ENCODE assay signal across 8 mouse cellular contexts in the genomic region with DNA sequence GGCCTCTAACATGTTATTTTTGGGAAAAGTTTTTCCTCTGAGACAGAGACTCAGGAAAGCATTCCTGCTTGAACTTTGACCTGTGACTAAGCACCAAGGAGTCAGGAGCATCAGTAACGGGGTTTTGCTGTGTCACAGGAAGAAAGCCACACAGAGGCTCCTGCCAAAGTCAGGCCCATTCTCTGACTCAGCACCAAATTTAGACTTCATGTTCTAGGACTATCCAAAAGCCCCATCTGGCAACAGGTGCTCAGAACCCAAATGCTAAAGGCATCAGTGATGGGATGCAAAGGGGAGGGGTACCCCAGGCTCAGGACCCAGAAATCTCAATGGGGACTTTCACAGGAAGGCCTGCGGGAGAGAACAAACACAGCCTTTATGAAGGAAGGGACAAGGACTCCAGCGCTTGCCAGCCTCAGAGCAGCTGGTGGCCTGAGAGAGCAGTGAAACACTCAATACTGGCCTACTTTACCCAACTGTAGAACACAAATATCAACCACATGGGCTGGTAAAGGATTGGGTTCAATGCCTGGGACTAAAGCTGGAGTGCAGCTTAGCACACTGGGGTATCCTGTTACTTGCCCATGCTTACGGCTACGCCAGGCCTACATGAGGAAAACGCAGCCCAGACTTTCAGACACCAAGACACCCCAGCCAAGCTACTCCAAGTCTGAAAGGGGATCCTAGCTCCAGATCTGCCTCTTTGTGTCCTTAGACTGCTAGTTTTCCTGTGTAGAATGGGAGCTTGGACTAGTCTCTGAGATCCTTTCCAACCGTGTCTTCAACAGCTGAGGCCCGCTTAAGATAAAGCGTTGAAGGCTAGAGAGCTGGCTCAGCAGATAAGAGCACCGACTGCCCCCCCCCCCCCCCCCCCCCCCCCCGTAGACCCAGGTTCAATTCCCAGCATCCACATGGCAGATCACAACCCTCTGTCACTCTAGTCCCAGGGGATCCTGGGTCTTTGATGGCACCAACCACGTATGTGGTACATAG. TPM values are rescaled to one million over a fixed set of nuclear protein-coding genes. Genes with fewer than 3 reads are reported as not detected.
DNase-seq lines count a peak whose midpoint lies in the region; ATAC-seq lines count a peak whose summit lies in the region.

No protein-coding gene starts in this region.

- no peak overlapping the region for H3K4me2 ChIP-seq in hindbrain, embryonic 14.5 days (replicated peaks)
- H3K4me2 ChIP-seq in embryonic facial prominence, embryonic 15.5 days (replicated peaks): no peak overlapping the region

- 0 out of 2 replicates have a peak, but pooled peaks cover 3% of the 10 kb centered on the region for H3K36me3 ChIP-seq in hindbrain, embryonic 10.5 days
- H3K36me3 ChIP-seq in hindbrain, embryonic 14.5 days (replicated peaks; ENCODE audit: control insufficient read depth, insufficient read depth): no peaks in the 10 kb centered on the region; the same call in 1 of the 2 replicates
- no peaks in the 10 kb centered on the region for H3K36me3 ChIP-seq in embryonic facial prominence, embryonic 15.5 days

- ATAC-seq in hindbrain, embryonic 14.5 days (ENCODE audit: low FRiP score): no peak
- ATAC-seq in embryonic facial prominence, embryonic 15.5 days (ENCODE audit: insufficient number of reproducible peaks, low FRiP score, low TSS enrichment, low read depth): peak; percentile 26; the same call in 1 of the 2 replicates
- ATAC-seq in erythroid progenitor cell, adult 5-6 weeks (replicated peaks; ENCODE audit: low FRiP score, poor library complexity, severe bottlenecking): no peak

- H3K27ac ChIP-seq in hindbrain, embryonic 10.5 days: peak overlapping the region; percentile 24
- no peak overlapping the region for H3K27ac ChIP-seq in hindbrain, embryonic 14.5 days
- 0 out of 2 replicates have a peak overlapping the region, but pooled peaks have one; percentile 17 for H3K27ac ChIP-seq in embryonic facial prominence, embryonic 15.5 days (replicated peaks)

- H3K9ac ChIP-seq in hindbrain, embryonic 14.5 days: no peak overlapping the region
- H3K9ac ChIP-seq in embryonic facial prominence, embryonic 15.5 days: no peak overlapping the region

- WGBS in hindbrain, embryonic 10.5 days: 61% methylated on average over 12 of the region's 12 CpGs
- WGBS in hindbrain, embryonic 14.5 days: 70% methylated on average over 11 of the region's 12 CpGs
- 47% methylated on average over 11 of the region's 12 CpGs for WGBS in embryonic facial prominence, embryonic 15.5 days

- H3K27me3 ChIP-seq in hindbrain, embryonic 10.5 days (ENCODE audit: insufficient read depth, poor library complexity, severe bottlenecking): no peaks in the 10 kb centered on the region
- H3K27me3 ChIP-seq in hindbrain, embryonic 14.5 days (ENCODE audit: control insufficient read depth, insufficient read depth, low read length): no peaks in the 10 kb centered on the region
- no peaks in the 10 kb centered on the region for H3K27me3 ChIP-seq in embryonic facial prominence, embryonic 15.5 days

- H3K4me3 ChIP-seq in hindbrain, embryonic 10.5 days: no peak overlapping the region
- H3K4me3 ChIP-seq in hindbrain, embryonic 14.5 days (replicated peaks; ENCODE audit: low read length): no peak overlapping the region
- no peak overlapping the region for H3K4me3 ChIP-seq in embryonic facial prominence, embryonic 15.5 days (replicated peaks)

- no peak for DNase-seq in hindbrain, embryonic 10.5 days (ENCODE audit: low spot score)
- DNase-seq in hindbrain, embryonic 14.5 days (ENCODE audit: low spot score): no peak
- DNase-seq in Muller cell, postnatal 12 days (ENCODE audit: inconsistent ontology term): peak; percentile 85
- peak; percentile 55 to 76 for DNase-seq in kidney, postnatal 36 days
- peak; percentile 65 to 83 for DNase-seq in right cerebral cortex, postnatal 10 days (ENCODE audit: low spot score in 2 of 2)
- no peak for DNase-seq in urinary bladder, adult 2 months (ENCODE audit: low spot score)

- H3K9me3 ChIP-seq in hindbrain, embryonic 10.5 days: no peaks in the 10 kb centered on the region
- no peaks in the 10 kb centered on the region for H3K9me3 ChIP-seq in hindbrain, embryonic 14.5 days (ENCODE audit: control insufficient read depth, low read length)
- no peaks in the 10 kb centered on the region for H3K9me3 ChIP-seq in embryonic facial prominence, embryonic 15.5 days (replicated peaks)

- H3K4me1 ChIP-seq in hindbrain, embryonic 10.5 days (replicated peaks): peaks cover 28% of the 10 kb centered on the region
- peaks cover 5% of the 10 kb centered on the region; the same call in 1 of the 2 replicates for H3K4me1 ChIP-seq in hindbrain, embryonic 14.5 days (replicated peaks; ENCODE audit: control insufficient read depth, insufficient read depth, low read length)
- H3K4me1 ChIP-seq in embryonic facial prominence, embryonic 15.5 days: peaks cover 41% of the 10 kb centered on the region

RNA-seq across cellular contexts. Expression of a gene that starts 12.8 kb away (rescaled TPM):
- polyA plus RNA-seq in hindbrain, embryonic 10.5 days (2016; fragmentation: Nextera tagmentation; extraction: Ambion mirVana): 12.7 and 14.0 TPM in 2 replicates
- polyA plus RNA-seq in hindbrain, embryonic 14.5 days (2014; fragmentation: Nextera tagmentation; extraction: Ambion mirVana): 32.5 TPM in 2 replicates
- 20.3 and 22.1 TPM in 2 replicates for polyA plus RNA-seq in embryonic facial prominence, embryonic 15.5 days (2015; fragmentation: Nextera tagmentation; extraction: Ambion mirVana)
- 3.4 TPM in 1 of 2 replicates, not detected in the other for total RNA-seq in erythroid progenitor cell, adult 5-6 weeks (2015; ENCODE audit: low replicate concordance)
- 0.77 and 1.8 TPM in 2 replicates for total RNA-seq in erythroid progenitor cell, adult 5-6 weeks (2017; ENCODE audit: low replicate concordance)
- polyA plus RNA-seq in urinary bladder, adult 2 months (2012; rRNA removed): 19.2 and 24.0 TPM in 2 replicates

Comparison
In these comparisons a context has a peak if more than half of its experiments do, and no peak if none do; other contexts are left out.
1. DNase-seq: peak in Muller cell, postnatal 12 days (single experiment), kidney, postnatal 36 days (2 of 2) and right cerebral cortex, postnatal 10 days (2 of 2); none in hindbrain, embryonic 10.5 days (single experiment), hindbrain, embryonic 14.5 days (single experiment) and urinary bladder, adult 2 months (single experiment).